Mouse (Mus musculus): ENCODE measurements at regions not wholly inside any gene's neighbourhood (a gene's known extent, or its start where the extent isn't known, plus 50 kb on each side); places are given as distances from the start of the nearest gene placed in this dataset.

DNA sequence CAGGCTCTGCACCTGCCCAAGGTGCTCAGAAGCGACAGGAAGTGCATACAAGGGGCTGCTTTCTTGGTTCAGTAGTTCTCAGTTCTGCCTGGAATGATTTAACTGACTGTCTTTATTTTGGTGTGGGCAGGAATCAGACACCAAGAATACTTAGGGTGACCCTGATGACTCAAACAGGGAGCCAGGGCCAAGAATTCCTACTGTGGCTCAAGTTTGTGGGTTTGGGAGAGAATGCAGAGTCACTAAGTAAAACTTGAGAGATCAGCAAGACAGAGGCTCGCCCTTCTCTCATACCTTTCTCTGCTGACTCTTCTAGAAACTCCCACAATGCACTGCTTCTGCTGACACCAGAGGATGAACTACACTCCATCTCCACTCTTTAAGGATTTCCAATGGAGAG lies 126.4 kb downstream of the Adra2a start:
- no peak for TF ChIP-seq CTCF (IDR thresholded peaks at IDR 0.05 in 2 of 3, conservative IDR thresholded peaks at IDR 0.05 in 1 of 3; ENCODE audit: control insufficient read depth in 1 of 3, insufficient read depth in 1 of 3, low read depth in 2 of 3, low read length in 3 of 3, poor library complexity in 1 of 3, severe bottlenecking in 1 of 3)
- TF ChIP-seq ZMIZ1 (IDR thresholded peaks at IDR 0.05; ENCODE audit: low read depth, low read length), result no peak
- TF ChIP-seq POLR2A (IDR thresholded peaks at IDR 0.05; ENCODE audit: control insufficient read depth in 1 of 2, insufficient read depth in 1 of 2, low read depth in 1 of 2, low read length in 2 of 2, poor library complexity in 1 of 2), result no peak
- TF ChIP-seq NRF1 (IDR thresholded peaks at IDR 0.05; ENCODE audit: insufficient read depth, low read depth, low read length, poor library complexity, severe bottlenecking), result no peak
- TF ChIP-seq SMC3 (IDR thresholded peaks at IDR 0.05; ENCODE audit: low read depth, low read length), result no peak
- TF ChIP-seq ELF1 (IDR thresholded peaks at IDR 0.05; ENCODE audit: low read depth, low read length), result no peak
- no peak for TF ChIP-seq MXI1 (IDR thresholded peaks at IDR 0.05; ENCODE audit: low read depth, low read length)
- TF ChIP-seq ZNF384 (IDR thresholded peaks at IDR 0.05; ENCODE audit: low read depth, low read length), result no peak
- TF ChIP-seq USF1 (IDR thresholded peaks at IDR 0.05; ENCODE audit: low read depth, low read length), result no peak
- no peak for TF ChIP-seq TCF12 (IDR thresholded peaks at IDR 0.05; ENCODE audit: low read depth, low read length)
- no peak for TF ChIP-seq E2F4 (IDR thresholded peaks at IDR 0.05; ENCODE audit: borderline replicate concordance, low read depth, low read length)
- TF ChIP-seq BHLHE40 (IDR thresholded peaks at IDR 0.05; ENCODE audit: borderline replicate concordance, low read depth, low read length), result no peak
- TF ChIP-seq EP300 (IDR thresholded peaks at IDR 0.05; ENCODE audit: low read depth in 1 of 2, low read length in 2 of 2), result no peak

Data from MEL (cell line).